Mouse (Mus musculus) embryo, embryonic 10 days (tissue): Measurements from ENCODE around the gene 1700016H13Rik.

Source experiments
- DNase-seq: peaks from one replicate; pipeline ENCODE4 v3.0.0-alpha.2; 2015; ENCODE audit warnings: low spot score

1700016H13Rik gene

GRCm38 (mm10) chr5:103655346-103656118 lies at the start of gene 1700016H13Rik:
1700016H13Rik (minus strand) TSS chr5:103656010.
- peak; percentile 87 for DNase-seq

GRCm38 (mm10) chr5:103705331-103705730 lies 49.5 kb upstream of the 1700016H13Rik start:
- DNase-seq, result no peak

GRCm38 (mm10) chr5:103702527-103702926 lies 46.7 kb upstream of the 1700016H13Rik start:
- no peak for DNase-seq

- no peak for DNase-seq
Observed at GRCm38 (mm10) chr5:103701466-103701865, 45.7 kb upstream of the 1700016H13Rik start.

GRCm38 (mm10) chr5:103700661-103701060 lies 44.9 kb upstream of the 1700016H13Rik start:
- no peak for DNase-seq

GRCm38 (mm10) chr5:103699537-103699936 lies 43.7 kb upstream of the 1700016H13Rik start:
- no peak for DNase-seq

- DNase-seq, result no peak
Observed at GRCm38 (mm10) chr5:103698577-103698976, 42.8 kb upstream of the 1700016H13Rik start.

GRCm38 (mm10) chr5:103697875-103698491 lies 42.2 kb upstream of the 1700016H13Rik start:
- no peak for DNase-seq

- no peak for DNase-seq
Observed at GRCm38 (mm10) chr5:103694094-103694493, 38.3 kb upstream of the 1700016H13Rik start.

GRCm38 (mm10) chr5:103693041-103693641 lies 37.3 kb upstream of the 1700016H13Rik start:
- peak; percentile 57 for DNase-seq

GRCm38 (mm10) chr5:103692531-103693040 lies 36.8 kb upstream of the 1700016H13Rik start:
- peak; percentile 21 for DNase-seq

- peak; percentile 86 for DNase-seq
Observed at GRCm38 (mm10) chr5:103691624-103692530, 36.1 kb upstream of the 1700016H13Rik start, which contains the start of gene Aff1. Aff1 (plus strand) TSS chr5:103692374.

GRCm38 (mm10) chr5:103691171-103691570 lies 35.4 kb upstream of the 1700016H13Rik start:
- DNase-seq, result no peak

GRCm38 (mm10) chr5:103690190-103690589 lies 34.4 kb upstream of the 1700016H13Rik start:
- no peak for DNase-seq

- DNase-seq, result no peak
Observed at GRCm38 (mm10) chr5:103689645-103690044, 33.8 kb upstream of the 1700016H13Rik start.

- DNase-seq, result no peak
Observed at GRCm38 (mm10) chr5:103681824-103682223, 26.0 kb upstream of the 1700016H13Rik start.

GRCm38 (mm10) chr5:103680381-103680780 lies 24.6 kb upstream of the 1700016H13Rik start:
- peak; percentile 86 for DNase-seq

- no peak for DNase-seq
Observed at GRCm38 (mm10) chr5:103678974-103679373, 23.2 kb upstream of the 1700016H13Rik start.

- no peak for DNase-seq
Observed at GRCm38 (mm10) chr5:103677894-103678293, 22.1 kb upstream of the 1700016H13Rik start.

- no peak for DNase-seq
Observed at GRCm38 (mm10) chr5:103676289-103676881, 20.6 kb upstream of the 1700016H13Rik start.

- DNase-seq, result peak; percentile 21
Observed at GRCm38 (mm10) chr5:103674482-103674881, 18.7 kb upstream of the 1700016H13Rik start.
